Mouse (Mus musculus) adrenal gland, adult 18-20 months (tissue): ENCODE results near the gene Cavin2. TPM values are rescaled to one million over a fixed set of nuclear protein-coding genes. Genes with fewer than 3 reads are reported as not detected.
A peak's percentile ranks its signal among the peaks of the same experiment; 100 is the strongest.

Source experiments
- DNase-seq, 2 experiments: peaks; one replicate each; pipeline ENCODE4 v3.0.0; 2021 to 2022; ENCODE audit warnings: low spot score in 2 of 2
- long read RNA-seq, 2 experiments: library from polyadenylated mRNA; stranded (forward); transcript quantifications; one replicate each; pipeline ENCODE4 v2.0.0; 2021
- total RNA-seq, 2 experiments: library from RNA; stranded (reverse); gene quantifications; 1 replicate in 1 of 2; 2 replicates in 1 of 2; pipeline ENCODE4 v1.2.3; 2021

The Cavin2 gene
- total RNA-seq, result 10 to 100 TPM; 49.2 to 98.0 TPM
- long read RNA-seq, experiment 1, transcript Cavin2-201 (2 exons, 3,055 nt), result major isoform, 154 of 164 reads
- long read RNA-seq, experiment 1, partial matches to known transcripts, result 0 of 164 reads
- long read RNA-seq, experiment 1, other reads (novel, unspliced or antisense), result 10 of 164 reads
- long read RNA-seq, experiment 2, transcript Cavin2-201 (2 exons, 3,055 nt), result major isoform, 209 of 233 reads
- long read RNA-seq, experiment 2, partial matches to known transcripts, result 0 of 233 reads
- long read RNA-seq, experiment 2, other reads (novel, unspliced or antisense), result 24 of 233 reads

DNA sequence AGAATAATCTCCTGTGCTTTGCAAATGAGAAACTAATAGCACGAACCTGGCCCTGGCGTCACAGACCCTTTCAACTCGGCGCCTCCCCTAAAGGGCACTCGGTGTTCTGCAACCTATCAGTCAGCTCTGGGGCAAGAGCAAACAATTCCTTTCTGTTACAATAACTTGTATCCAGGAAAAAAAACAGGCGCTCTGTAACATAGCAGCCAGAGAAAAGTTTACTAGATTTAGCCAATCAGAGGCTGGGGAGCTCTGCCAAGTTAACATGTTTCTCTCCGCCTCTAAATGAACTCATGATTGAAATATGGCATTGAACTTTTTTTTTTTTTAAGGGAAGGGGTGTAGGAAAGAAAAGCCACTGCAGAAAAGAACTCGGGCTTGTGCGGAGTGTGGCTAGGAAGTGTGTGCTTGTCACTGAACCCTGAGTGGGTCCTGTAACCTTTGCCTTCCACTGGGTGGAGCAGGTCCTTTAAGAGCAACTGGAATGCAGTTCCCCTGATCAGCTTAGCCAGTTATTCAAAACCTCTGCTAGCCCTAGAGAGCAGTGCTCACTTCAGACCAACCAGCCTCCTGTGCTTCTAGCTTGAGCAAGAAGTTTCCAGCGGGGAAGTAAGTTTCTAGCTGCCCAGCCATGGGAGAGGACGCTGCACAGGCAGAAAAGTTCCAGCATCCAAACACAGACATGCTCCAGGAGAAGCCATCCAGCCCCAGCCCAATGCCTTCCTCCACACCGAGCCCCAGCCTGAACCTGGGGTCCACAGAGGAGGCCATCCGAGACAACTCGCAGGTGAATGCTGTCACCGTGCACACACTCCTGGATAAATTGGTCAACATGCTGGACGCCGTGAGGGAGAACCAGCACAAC lies at the start of gene Cavin2:
Gene Cavin2 (plus strand): TSS at position 372 of the 865 bp plus-strand sequence.
- DNase-seq, result peak in 1 of 2 experiments; percentile 27

DNA sequence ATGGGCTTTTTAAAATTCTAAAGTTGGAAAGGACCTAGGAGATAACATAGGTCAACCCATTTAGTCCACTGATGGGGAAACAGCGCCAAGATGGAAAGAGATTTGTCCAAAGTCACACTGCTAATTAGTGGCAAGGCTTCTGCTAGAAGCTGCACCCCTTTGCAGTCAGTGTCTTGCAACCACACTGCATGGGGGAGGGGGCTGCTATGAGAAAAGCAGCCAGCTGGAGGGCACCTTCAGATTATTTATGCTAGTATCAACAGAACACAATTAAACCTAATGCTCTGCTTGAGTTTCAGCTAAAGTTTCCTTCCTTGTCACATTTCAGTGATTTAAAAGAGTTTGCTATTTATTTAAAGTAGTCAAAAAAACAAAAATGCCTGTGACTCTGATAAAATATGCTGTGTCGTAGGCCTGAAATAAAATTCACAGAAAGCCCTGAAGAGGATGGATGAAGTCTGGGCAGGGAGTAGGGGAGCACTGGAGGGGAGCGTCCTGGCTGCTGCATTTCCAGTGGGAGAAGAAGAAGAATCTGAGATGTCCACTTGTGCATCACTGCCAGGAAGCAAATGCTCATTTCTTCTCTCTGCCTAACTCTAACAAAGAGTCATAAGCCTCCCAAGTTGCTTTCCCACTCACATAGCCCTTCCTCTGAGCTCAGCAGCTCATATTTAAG lies 47.5 kb upstream of the Cavin2 start:
- no peak for DNase-seq

DNA sequence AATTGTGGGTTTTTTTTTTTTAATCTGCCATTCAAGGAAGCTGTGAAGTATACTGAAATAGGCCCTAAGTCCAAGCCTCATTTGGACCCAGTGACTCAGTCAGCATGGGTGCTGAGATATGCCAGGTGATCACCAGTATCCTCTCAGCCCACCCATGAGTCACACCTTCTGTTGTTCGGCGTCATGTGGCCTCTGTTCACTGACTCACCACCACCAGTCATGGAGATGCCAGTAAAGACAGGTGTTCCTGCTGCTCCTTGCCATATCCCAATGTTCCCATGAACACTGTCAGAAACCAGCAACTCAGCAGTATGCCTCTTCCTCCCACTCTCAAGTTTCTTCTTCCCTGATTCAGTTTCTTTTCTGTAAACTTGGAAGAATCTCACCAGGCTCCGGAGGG lies 45.6 kb upstream of the Cavin2 start:
- no peak for DNase-seq

DNA sequence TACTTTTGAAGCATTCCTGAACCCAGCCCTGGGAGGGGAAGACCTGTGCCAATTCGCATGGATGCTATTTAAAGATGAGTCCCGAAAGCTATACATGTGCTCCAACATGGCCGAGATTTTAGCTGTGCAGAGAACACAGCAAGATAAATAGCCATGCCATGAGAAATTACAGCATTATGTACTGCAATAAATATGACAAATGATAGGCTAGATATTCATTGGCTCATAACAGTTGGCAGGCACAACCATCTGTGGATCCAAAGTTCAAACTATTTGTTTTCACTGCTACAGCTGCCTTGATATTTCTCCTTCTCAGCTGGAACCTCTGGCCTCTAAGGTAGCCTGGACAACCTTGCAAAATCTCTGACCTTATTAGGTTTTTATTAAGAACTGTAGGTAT lies 45.1 kb upstream of the Cavin2 start:
- DNase-seq, result no peak

DNA sequence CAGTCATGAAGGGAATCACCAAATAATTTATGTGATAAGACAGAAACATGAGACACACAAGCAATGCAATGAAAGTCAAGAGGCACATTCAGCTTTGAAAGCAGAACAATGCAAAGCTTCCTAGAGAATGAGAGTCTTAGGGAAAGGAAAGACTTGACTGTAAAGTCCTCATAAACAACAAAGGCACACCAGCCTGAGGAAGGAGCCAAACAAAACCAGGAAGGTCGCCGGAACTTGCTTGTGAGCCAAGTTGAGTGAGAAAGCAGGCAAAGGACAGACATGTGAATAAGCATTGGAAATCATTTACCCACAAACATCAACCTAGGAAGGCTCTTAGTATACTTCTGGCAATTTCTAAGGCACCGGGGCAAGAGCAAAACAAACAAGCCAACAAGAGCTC lies 43.5 kb upstream of the Cavin2 start:
- DNase-seq, result no peak

DNA sequence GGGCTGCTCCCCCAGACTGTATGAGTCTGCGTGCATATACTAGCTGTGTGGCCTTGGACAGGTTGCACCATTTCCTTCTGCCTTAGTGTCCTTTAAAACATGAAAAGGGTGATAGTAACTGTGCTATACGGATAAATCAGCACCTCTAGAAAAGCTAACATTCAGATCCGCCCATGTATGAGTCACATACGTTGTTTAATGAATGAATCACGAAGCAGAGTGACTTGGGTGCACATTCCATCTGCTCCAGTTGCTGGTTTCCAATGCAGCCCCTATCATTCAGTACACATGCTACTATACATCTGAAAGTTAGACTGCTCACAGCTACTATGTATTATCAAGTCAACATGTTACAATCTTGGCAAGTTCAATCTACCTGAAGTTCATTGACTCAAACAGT lies 38.6 kb upstream of the Cavin2 start:
- no peak for DNase-seq

DNA sequence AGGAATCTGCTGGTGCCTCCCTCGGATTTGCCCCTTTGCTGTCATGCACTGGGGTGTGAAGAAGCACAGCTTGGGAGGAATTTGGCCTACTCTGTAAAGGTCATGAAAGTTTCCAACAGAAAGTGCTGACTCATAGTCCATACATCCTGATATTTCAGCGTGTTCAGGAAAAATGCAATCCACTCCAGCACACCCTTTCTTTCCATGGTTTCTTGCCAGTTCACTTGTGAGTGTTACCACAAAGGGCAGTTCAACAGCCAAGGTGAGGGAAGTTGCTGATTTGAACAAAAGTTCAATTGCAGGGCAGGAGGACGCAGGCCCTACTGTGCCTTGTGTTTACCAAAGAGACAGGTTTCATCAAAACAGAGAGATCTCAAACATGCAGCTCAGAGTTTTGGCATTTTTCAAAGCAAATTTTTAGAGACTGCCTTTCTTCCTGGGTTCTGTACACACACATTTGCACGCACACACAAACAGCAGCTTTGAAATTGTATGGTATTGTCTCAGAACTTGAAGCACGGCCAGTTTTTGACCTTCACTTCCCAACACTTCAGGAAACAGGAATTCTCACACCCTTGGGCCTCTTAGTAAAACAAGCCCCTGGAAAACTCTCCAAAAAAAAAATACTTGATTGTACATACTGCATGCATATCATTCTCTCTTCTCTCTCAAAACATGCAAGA lies 23.7 kb upstream of the Cavin2 start:
- no peak for DNase-seq

DNA sequence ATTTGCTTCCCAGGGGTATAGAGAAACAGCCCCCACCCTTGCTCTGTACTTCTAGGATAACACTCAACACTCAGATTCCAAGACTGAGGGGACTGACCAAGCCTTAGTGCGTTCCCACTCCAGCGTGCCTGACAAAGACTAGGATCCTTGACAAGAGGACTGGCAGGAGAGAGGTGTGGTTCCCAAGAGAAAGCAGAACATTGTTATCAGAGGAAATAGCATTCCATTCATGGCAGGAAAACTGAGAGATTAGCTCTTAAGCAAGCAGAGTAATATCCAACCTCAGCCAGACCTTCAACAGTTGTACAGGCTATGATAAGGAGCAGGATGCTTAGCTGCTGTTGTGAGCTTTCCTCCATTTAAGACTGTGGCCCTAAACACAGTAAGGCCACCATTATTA lies 23.0 kb upstream of the Cavin2 start:
- no peak for DNase-seq

DNA sequence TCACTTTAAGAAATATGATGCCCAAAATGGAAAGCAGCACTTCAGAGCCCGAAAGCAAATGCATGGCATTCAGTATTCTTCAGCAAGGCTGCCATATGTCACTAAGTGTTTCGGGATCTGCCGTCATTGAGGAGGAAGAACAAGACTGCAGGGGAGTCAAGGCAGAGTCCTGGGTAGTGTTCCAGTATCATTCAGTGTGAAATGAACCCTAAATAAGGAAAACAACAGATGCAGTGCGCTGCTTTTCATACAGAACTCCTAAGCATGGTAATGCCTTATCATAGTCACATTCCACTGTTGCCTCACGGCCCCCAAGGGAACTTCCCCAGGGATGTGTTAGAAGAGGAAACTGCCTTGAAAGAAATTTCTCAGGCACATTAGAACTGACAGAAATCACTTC lies 21.8 kb upstream of the Cavin2 start:
- no peak for DNase-seq

DNA sequence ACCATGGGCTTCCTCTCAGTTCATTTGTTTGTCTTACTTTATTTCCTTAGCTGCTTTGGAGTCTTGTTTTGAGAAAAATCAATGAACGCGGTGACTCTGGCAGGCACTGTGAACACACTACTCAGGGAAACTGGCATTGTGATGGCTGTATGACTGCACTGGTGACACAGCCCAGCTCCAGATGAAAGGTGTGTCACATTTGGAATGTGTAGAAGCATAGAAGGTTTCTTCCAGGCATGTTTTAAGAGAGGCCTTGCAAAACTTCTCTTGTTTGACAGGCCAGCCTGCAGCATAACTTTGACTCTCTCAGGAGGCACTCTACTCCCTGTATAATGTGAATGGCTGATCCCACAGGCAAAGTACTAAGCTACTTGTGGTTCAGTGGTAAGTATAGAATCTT lies 20.7 kb upstream of the Cavin2 start:
- DNase-seq, result no peak

DNA sequence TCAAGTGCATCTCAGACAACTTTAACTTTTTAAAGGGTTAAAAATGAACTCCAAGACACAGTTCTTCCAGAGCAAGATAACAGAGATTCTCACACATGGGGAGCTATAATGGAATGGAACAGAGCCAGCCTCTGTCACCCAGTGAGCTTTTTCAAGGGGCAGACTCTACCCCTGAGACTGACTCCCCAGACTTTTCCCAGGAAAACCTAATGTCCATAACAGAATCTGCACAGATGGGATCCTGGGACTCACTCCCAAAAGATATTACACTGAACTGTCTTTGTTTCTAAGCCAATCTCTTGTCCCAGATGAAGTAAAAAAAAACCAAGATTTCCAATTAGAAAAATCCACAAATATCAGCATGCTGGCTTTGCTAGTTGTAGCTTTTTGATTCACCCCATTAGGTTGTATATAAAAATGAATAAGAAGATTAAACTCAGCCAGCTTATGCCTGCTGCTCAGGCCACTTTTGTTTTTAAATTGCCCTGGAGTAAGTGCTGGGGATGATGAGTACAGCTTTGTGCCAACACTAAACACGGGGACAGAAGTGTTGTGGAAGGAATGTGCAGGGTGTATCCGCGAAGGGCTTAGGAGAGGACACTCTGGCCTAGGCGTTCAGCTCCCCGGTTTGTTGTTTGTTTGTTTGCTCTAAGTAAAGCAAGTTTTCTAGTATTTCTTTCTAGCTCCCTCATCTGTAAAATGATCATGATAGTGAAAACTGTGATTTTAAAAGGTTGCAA lies 18.6 kb upstream of the Cavin2 start:
- DNase-seq, result no peak

DNA sequence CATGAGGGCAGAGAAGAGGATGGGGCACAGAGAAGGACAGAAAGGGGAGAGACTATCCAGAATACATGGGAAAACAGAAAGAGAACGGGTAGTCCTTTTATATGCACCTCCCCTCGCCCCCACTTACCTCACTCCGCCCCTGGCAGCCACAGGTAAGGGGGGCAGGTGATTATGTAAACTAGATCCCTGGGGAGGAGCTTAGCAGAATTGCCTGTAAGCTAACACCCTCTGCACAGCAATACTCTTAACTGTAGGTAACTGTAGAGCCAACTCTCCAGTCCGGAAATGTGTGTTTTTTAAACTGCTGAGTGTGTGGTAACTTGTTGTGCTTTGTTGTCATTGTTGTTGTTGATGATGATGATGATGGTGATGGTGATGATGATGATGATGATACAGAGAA lies 17.1 kb upstream of the Cavin2 start:
- no peak for DNase-seq

DNA sequence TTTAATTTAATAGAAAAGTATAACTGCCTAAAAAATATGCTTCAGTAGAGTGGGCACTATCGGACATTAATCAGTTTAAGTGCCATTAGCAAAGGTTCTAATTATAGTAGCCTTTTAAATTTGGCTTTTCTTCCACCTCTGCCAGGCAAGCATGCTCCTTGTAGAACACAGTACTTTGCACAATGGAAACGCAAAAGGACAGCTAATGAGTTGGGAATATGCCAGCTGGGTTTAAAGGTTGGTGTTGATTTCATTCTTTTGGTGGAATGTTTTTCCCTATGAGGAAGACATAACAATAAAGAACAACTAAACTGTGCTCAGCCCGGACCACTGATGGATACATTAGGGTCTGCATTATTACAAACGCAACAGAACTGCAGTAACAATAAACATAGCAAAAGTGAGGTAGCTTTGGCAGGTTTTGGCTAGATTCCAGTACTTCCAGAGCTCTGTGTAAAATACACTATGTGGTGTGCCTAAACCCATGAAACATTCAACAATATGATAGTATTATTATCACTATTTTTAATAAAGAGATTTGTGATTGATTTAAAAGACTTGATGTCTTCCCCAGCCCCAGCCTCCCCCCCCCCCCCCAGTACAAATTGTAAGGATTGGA lies 16.2 kb upstream of the Cavin2 start:
- no peak for DNase-seq

DNA sequence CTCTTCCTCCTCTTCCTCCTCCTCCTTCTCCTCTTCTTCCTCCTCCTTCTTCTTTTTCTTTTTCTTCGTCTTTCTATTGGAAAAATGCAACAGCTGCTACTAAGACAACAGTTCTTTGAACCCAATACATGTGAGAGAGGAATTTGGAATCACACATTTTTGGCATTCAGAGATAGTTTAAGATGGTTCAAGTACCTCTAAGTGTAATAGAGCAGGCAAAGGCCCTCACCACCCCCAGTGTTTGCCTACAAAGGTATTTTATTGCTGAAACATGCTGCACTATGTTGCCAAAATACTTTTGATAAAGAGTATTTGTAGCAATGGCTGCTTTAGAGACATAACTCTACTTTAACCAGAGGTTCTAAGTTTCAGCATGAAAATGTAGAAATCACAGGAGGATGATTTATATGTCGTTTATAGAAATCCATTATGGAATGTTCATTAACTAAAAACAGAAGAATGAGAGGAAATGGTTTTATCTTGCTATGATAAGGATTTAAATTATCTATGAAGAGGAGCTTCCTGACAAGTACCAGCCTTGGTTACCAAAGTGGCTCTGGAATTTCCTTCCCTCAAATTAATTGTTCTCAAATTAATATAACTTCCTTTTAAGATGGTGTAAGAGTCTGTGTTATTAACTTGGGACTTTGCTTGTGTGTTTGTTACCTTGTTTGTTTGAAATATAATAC lies 10.9 kb upstream of the Cavin2 start:
- DNase-seq, result no peak

DNA sequence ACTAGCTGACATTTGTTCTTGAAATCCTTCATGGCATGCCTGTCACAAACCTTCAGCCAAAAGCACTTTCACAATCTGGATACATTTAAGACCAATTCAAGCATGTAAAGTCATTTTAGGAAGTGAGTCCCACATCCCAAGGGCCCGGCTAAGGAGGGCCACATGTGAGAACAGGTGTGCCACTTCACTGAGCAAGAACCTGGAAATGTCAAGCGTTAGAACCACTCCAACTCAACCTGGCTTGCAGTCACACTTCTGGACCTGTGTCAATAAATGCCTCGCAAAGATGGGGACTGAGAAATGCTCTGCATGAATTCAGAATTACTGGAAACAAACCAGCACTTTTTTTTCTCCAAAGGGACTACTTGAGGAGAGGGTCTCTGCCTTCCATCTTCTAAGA lies 725 bp upstream of the Cavin2 start:
- no peak for DNase-seq

DNA sequence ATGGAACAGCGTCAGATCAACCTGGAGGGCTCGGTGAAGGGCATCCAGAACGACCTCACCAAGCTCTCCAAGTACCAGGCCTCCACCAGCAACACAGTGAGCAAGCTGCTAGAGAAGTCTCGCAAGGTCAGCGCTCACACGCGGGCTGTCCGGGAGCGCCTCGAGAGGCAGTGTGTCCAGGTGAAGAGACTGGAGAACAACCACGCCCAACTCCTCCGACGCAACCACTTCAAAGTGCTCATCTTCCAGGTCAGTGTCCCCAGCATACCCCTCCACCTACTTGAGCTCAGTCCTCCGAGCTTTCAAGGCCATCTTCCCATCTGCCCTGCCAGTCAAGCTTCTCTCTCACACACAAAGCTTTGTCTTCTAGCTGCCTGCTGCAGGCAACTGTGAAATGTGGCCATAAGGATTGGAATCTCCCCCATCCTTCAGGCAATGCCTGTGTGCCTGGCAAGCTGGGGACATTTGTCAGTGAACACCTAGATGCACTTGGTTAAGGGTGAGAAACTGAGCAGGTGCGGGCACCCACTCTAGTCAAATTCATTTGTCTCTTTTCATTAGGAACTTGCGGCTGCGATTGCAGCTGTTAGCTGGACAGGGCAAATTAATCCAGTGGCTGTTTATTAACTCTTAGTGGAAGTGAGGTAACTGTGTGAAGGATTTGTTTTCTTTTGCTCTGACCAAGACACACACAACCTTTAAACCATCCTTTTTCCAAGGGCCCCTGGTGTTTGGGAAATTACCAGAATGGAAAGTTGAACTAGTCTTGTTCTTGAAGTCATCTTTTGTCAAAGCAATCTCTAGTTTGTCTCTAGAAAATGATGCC lies 907 bp downstream of the Cavin2 start:
- DNase-seq, result no peak

DNA sequence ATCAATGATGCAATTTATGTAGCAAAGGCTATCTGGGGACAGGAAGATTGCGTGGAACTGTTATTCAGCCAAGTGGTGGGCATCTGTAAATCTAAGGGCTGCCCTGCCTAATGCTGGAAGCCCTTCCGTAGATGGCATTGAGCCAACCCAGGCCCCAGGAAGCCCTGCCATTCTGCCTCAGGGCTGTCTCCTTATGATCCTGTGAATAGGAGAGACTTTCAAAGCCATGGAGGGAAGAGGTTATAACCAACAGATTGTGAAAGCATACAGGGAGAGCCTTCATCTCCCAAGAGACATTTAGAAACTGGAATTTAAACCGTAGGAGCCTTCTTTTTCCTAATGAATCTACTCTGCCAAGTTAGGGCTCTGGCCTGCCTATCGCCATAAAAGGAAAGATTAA lies 1.7 kb downstream of the Cavin2 start:
- DNase-seq, result peak in 1 of 2 experiments; percentile 35

DNA sequence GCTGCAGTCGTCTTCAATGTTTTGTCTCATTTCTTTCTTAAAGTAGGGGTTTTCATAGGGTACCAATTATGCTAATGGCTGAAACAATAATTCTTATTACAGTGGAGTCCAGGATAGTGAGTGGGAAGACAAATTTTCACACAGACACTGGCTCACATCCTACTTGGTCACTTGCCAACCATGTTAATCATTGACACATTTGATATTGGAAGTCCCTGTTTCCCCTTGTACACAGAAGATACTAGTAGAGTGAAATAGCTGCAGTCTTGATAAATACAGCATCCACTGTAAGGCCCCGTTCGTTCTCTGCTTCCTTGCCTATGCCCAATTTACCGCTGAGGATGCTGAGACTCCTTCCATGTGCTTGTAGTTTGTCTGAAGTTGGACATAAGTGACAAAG lies 3.4 kb downstream of the Cavin2 start:
- no peak for DNase-seq
